Mouse (Mus musculus): Measurements from ENCODE around the gene Llgl2. TPM values are rescaled to one million over a fixed set of nuclear protein-coding genes. Genes with fewer than 3 reads are reported as not detected.

Gene Llgl2
- polyA plus RNA-seq, 1 experiment from 2014 or later, result 4.9 TPM

GRCm38 (mm10) chr11:115832064-115832463 lies 8.2 kb downstream of the Llgl2 start:
- no peak overlapping the region for H3K27ac ChIP-seq (replicated peaks; ENCODE audit: low read depth, low read length)

GRCm38 (mm10) chr11:115832523-115832922 lies 8.7 kb downstream of the Llgl2 start:
- 5% methylated on average over 8 of the region's 8 CpGs for WGBS

More at GRCm38 (mm10) chr11:115832064-115832463, 8.2 kb downstream of the Llgl2 start:
- no peak for DNase-seq (ENCODE audit: low spot score)
- no peaks in the 10 kb centered on the region for H3K27me3 ChIP-seq (ENCODE audit: control insufficient read depth, insufficient read depth, low read length)
- no peak for ATAC-seq (replicated peaks; ENCODE audit: insufficient number of reproducible peaks, low FRiP score, low TSS enrichment, low read depth)
- no peak overlapping the region for H3K9ac ChIP-seq (replicated peaks; ENCODE audit: low read length)
- H3K4me3 ChIP-seq (ENCODE audit: low read depth, low read length), result no peak overlapping the region
- no peaks in the 10 kb centered on the region for H3K36me3 ChIP-seq (replicated peaks; ENCODE audit: control insufficient read depth, insufficient read depth, low read depth, low read length)
- 60% methylated on average over 6 of the region's 6 CpGs for WGBS
- H3K9me3 ChIP-seq (replicated peaks; ENCODE audit: control insufficient read depth, low read length), result no peaks in the 10 kb centered on the region
- H3K4me1 ChIP-seq (ENCODE audit: control insufficient read depth, insufficient read depth, low read length), result peaks cover 5% of the 10 kb centered on the region
- H3K4me2 ChIP-seq (ENCODE audit: low read depth, low read length), result no peak overlapping the region

GRCm38 (mm10) chr11:115833021-115833513 lies 9.2 kb downstream of the Llgl2 start:
- Histone ChIP-seq H3K27ac (replicated peaks; ENCODE audit: low read depth, low read length) (no peak overlapping the region), H3K9ac (replicated peaks; ENCODE audit: low read length) (no peak overlapping the region), H3K4me3 (ENCODE audit: low read depth, low read length) (no peak overlapping the region), H3K36me3 (replicated peaks; ENCODE audit: control insufficient read depth, insufficient read depth, low read depth, low read length) (no peaks in the 10 kb centered on the region), H3K27me3 (ENCODE audit: control insufficient read depth, insufficient read depth, low read length) (no peaks in the 10 kb centered on the region), H3K9me3 (replicated peaks; ENCODE audit: control insufficient read depth, low read length) (no peaks in the 10 kb centered on the region), H3K4me2 (ENCODE audit: low read depth, low read length) (no peak overlapping the region), H3K4me1 (ENCODE audit: control insufficient read depth, insufficient read depth, low read length) (peaks cover 5% of the 10 kb centered on the region)
- ATAC-seq (replicated peaks; ENCODE audit: insufficient number of reproducible peaks, low FRiP score, low TSS enrichment, low read depth) (no peak), DNase-seq (ENCODE audit: low spot score) (no peak)
- WGBS, result 14% methylated on average over 8 of the region's 8 CpGs

More at GRCm38 (mm10) chr11:115832523-115832922, 8.7 kb downstream of the Llgl2 start:
- Histone ChIP-seq H3K36me3 (replicated peaks; ENCODE audit: control insufficient read depth, insufficient read depth, low read depth, low read length) (no peaks in the 10 kb centered on the region), H3K27me3 (ENCODE audit: control insufficient read depth, insufficient read depth, low read length) (no peaks in the 10 kb centered on the region), H3K4me3 (ENCODE audit: low read depth, low read length) (no peak overlapping the region), H3K9ac (replicated peaks; ENCODE audit: low read length) (no peak overlapping the region), H3K4me2 (ENCODE audit: low read depth, low read length) (no peak overlapping the region), H3K4me1 (ENCODE audit: control insufficient read depth, insufficient read depth, low read length) (peaks cover 5% of the 10 kb centered on the region), H3K9me3 (replicated peaks; ENCODE audit: control insufficient read depth, low read length) (no peaks in the 10 kb centered on the region), H3K27ac (replicated peaks; ENCODE audit: low read depth, low read length) (no peak overlapping the region)
- ATAC-seq (replicated peaks; ENCODE audit: insufficient number of reproducible peaks, low FRiP score, low TSS enrichment, low read depth), result no peak
- DNase-seq (ENCODE audit: low spot score), result peak; percentile 55

GRCm38 (mm10) chr11:115834033-115834432 lies 10.2 kb downstream of the Llgl2 start:
- DNase-seq (ENCODE audit: low spot score), result no peak
- H3K4me3 ChIP-seq (ENCODE audit: low read depth, low read length), result no peak overlapping the region
- H3K9me3 ChIP-seq (replicated peaks; ENCODE audit: control insufficient read depth, low read length), result no peaks in the 10 kb centered on the region
- no peak for ATAC-seq (replicated peaks; ENCODE audit: insufficient number of reproducible peaks, low FRiP score, low TSS enrichment, low read depth)
- no peak overlapping the region for H3K4me2 ChIP-seq (ENCODE audit: low read depth, low read length)
- no peak overlapping the region for H3K9ac ChIP-seq (replicated peaks; ENCODE audit: low read length)
- H3K27me3 ChIP-seq (ENCODE audit: control insufficient read depth, insufficient read depth, low read length), result no peaks in the 10 kb centered on the region
- no peaks in the 10 kb centered on the region for H3K36me3 ChIP-seq (replicated peaks; ENCODE audit: control insufficient read depth, insufficient read depth, low read depth, low read length)
- no peak overlapping the region for H3K27ac ChIP-seq (replicated peaks; ENCODE audit: low read depth, low read length)
- peaks cover 5% of the 10 kb centered on the region for H3K4me1 ChIP-seq (ENCODE audit: control insufficient read depth, insufficient read depth, low read length)
- WGBS, result 68% methylated on average over 6 of the region's 6 CpGs

- WGBS, result 45% methylated on average over 11 of the region's 11 CpGs
- Histone ChIP-seq H3K27ac (replicated peaks; ENCODE audit: low read depth, low read length) (no peak overlapping the region), H3K27me3 (ENCODE audit: control insufficient read depth, insufficient read depth, low read length) (no peaks in the 10 kb centered on the region), H3K4me2 (ENCODE audit: low read depth, low read length) (no peak overlapping the region), H3K9me3 (replicated peaks; ENCODE audit: control insufficient read depth, low read length) (no peaks in the 10 kb centered on the region), H3K4me3 (ENCODE audit: low read depth, low read length) (no peak overlapping the region), H3K4me1 (ENCODE audit: control insufficient read depth, insufficient read depth, low read length) (peaks cover 5% of the 10 kb centered on the region), H3K36me3 (replicated peaks; ENCODE audit: control insufficient read depth, insufficient read depth, low read depth, low read length) (no peaks in the 10 kb centered on the region), H3K9ac (replicated peaks; ENCODE audit: low read length) (no peak overlapping the region)
- DNase-seq (ENCODE audit: low spot score) (no peak), ATAC-seq (replicated peaks; ENCODE audit: insufficient number of reproducible peaks, low FRiP score, low TSS enrichment, low read depth) (no peak)
These were observed 13.0 kb downstream of the Llgl2 start for GRCm38 (mm10) chr11:115836656-115837395.

GRCm38 (mm10) chr11:115837606-115838345 lies 13.9 kb downstream of the Llgl2 start:
- DNase-seq (ENCODE audit: low spot score), result no peak
- peaks cover 7% of the 10 kb centered on the region for H3K4me1 ChIP-seq (ENCODE audit: control insufficient read depth, insufficient read depth, low read length)
- 92% methylated on average over 22 of the region's 22 CpGs for WGBS

GRCm38 (mm10) chr11:115838895-115839311 lies 15.1 kb downstream of the Llgl2 start:
- ATAC-seq (replicated peaks; ENCODE audit: insufficient number of reproducible peaks, low FRiP score, low TSS enrichment, low read depth) (no peak), DNase-seq (ENCODE audit: low spot score) (peak; percentile 35)
- WGBS, result 41% methylated on average over 4 of the region's 4 CpGs
- H3K27me3 ChIP-seq (ENCODE audit: control insufficient read depth, insufficient read depth, low read length), result no peaks in the 10 kb centered on the region
- peak overlapping the region; percentile 47; the same call in 1 of the 2 replicates for H3K27ac ChIP-seq (replicated peaks; ENCODE audit: low read depth, low read length)
- H3K4me2 ChIP-seq (ENCODE audit: low read depth, low read length), result no peak overlapping the region
- H3K4me1 ChIP-seq (ENCODE audit: control insufficient read depth, insufficient read depth, low read length), result peaks cover 5% of the 10 kb centered on the region
- no peaks in the 10 kb centered on the region for H3K9me3 ChIP-seq (replicated peaks; ENCODE audit: control insufficient read depth, low read length)
- H3K9ac ChIP-seq (replicated peaks; ENCODE audit: low read length), result no peak overlapping the region
- H3K4me3 ChIP-seq (ENCODE audit: low read depth, low read length), result no peak overlapping the region
- H3K36me3 ChIP-seq (replicated peaks; ENCODE audit: control insufficient read depth, insufficient read depth, low read depth, low read length), result no peaks in the 10 kb centered on the region

More at GRCm38 (mm10) chr11:115837606-115838345, 13.9 kb downstream of the Llgl2 start:
- ATAC-seq (replicated peaks; ENCODE audit: insufficient number of reproducible peaks, low FRiP score, low TSS enrichment, low read depth), result no peak
- no peak overlapping the region for H3K27ac ChIP-seq (replicated peaks; ENCODE audit: low read depth, low read length)
- no peaks in the 10 kb centered on the region for H3K9me3 ChIP-seq (replicated peaks; ENCODE audit: control insufficient read depth, low read length)
- no peak overlapping the region for H3K9ac ChIP-seq (replicated peaks; ENCODE audit: low read length)
- H3K4me2 ChIP-seq (ENCODE audit: low read depth, low read length), result no peak overlapping the region
- no peaks in the 10 kb centered on the region for H3K27me3 ChIP-seq (ENCODE audit: control insufficient read depth, insufficient read depth, low read length)
- no peaks in the 10 kb centered on the region for H3K36me3 ChIP-seq (replicated peaks; ENCODE audit: control insufficient read depth, insufficient read depth, low read depth, low read length)
- no peak overlapping the region for H3K4me3 ChIP-seq (ENCODE audit: low read depth, low read length)

- Histone ChIP-seq H3K27me3 (ENCODE audit: control insufficient read depth, insufficient read depth, low read length) (no peaks in the 10 kb centered on the region), H3K9ac (replicated peaks; ENCODE audit: low read length) (no peak overlapping the region), H3K9me3 (replicated peaks; ENCODE audit: control insufficient read depth, low read length) (no peaks in the 10 kb centered on the region), H3K36me3 (replicated peaks; ENCODE audit: control insufficient read depth, insufficient read depth, low read depth, low read length) (no peaks in the 10 kb centered on the region), H3K4me1 (ENCODE audit: control insufficient read depth, insufficient read depth, low read length) (peaks cover 5% of the 10 kb centered on the region), H3K4me2 (ENCODE audit: low read depth, low read length) (no peak overlapping the region), H3K27ac (replicated peaks; ENCODE audit: low read depth, low read length) (no peak overlapping the region), H3K4me3 (ENCODE audit: low read depth, low read length) (no peak overlapping the region)
- no peak for ATAC-seq (replicated peaks; ENCODE audit: insufficient number of reproducible peaks, low FRiP score, low TSS enrichment, low read depth)
- 61% methylated on average over 3 of the region's 3 CpGs for WGBS
- DNase-seq (ENCODE audit: low spot score), result no peak
These were observed 15.9 kb downstream of the Llgl2 start for GRCm38 (mm10) chr11:115839732-115840131.

All from embryonic facial prominence, embryonic 11.5 days (tissue).